Mouse (Mus musculus) left cerebral cortex, adult 8-10 months (tissue): ENCODE measurements at regions not wholly inside any gene's neighbourhood (a gene's known extent, or its start where the extent isn't known, plus 50 kb on each side); places are given as distances from the start of the nearest gene placed in this dataset.
A peak's percentile ranks its signal among the peaks of the same experiment; 100 is the strongest.

ENCODE experiments used
- DNase-seq, 2 experiments: peaks; one replicate each; pipeline ENCODE4 v3.0.0; 2022; ENCODE audit warnings: low spot score in 2 of 2

GRCm38 (mm10) chr2:34111286-34111685 lies 223.5 kb upstream of the Mvb12b start:
- no peak for DNase-seq

- no peak for DNase-seq
Measured at GRCm38 (mm10) chr2:34110582-34110981, 222.8 kb upstream of the Mvb12b start.

GRCm38 (mm10) chr2:34107566-34108303 lies 220.0 kb upstream of the Mvb12b start:
- peak in 1 of 2 experiments; percentile 18 for DNase-seq

GRCm38 (mm10) chr2:34106837-34107565 lies 219.3 kb upstream of the Mvb12b start:
- DNase-seq = no peak

- DNase-seq = no peak
Measured at GRCm38 (mm10) chr2:34106245-34106644, 218.5 kb upstream of the Mvb12b start.

- no peak for DNase-seq
Measured at GRCm38 (mm10) chr2:34105271-34106051, 217.7 kb upstream of the Mvb12b start.

- no peak for DNase-seq
Measured at GRCm38 (mm10) chr2:34098004-34098547, 210.3 kb upstream of the Mvb12b start.

- no peak for DNase-seq
Measured at GRCm38 (mm10) chr2:34096561-34096960, 208.8 kb upstream of the Mvb12b start.

GRCm38 (mm10) chr2:34088832-34089231 lies 201.1 kb upstream of the Mvb12b start:
- no peak for DNase-seq

- DNase-seq = peak in 1 of 2 experiments; percentile 36
Measured at GRCm38 (mm10) chr2:34086130-34086529, 198.4 kb upstream of the Mvb12b start.

GRCm38 (mm10) chr2:34084513-34084912 lies 196.8 kb upstream of the Mvb12b start:
- DNase-seq = peak in 1 of 2 experiments; percentile 45

- DNase-seq = no peak
Measured at GRCm38 (mm10) chr2:34082486-34082885, 194.7 kb upstream of the Mvb12b start.

GRCm38 (mm10) chr2:34080176-34080575 lies 192.4 kb upstream of the Mvb12b start:
- DNase-seq = peak in 1 of 2 experiments; percentile 14

- DNase-seq = no peak
Measured at GRCm38 (mm10) chr2:34079282-34079681, 191.5 kb upstream of the Mvb12b start.

- no peak for DNase-seq
Measured at GRCm38 (mm10) chr2:34078875-34079262, 191.1 kb upstream of the Mvb12b start.

GRCm38 (mm10) chr2:34078248-34078874 lies 190.6 kb upstream of the Mvb12b start:
- no peak for DNase-seq

GRCm38 (mm10) chr2:34076346-34076745 lies 188.6 kb upstream of the Mvb12b start:
- no peak for DNase-seq

GRCm38 (mm10) chr2:34074066-34074465 lies 186.3 kb upstream of the Mvb12b start:
- DNase-seq = no peak

- no peak for DNase-seq
Measured at GRCm38 (mm10) chr2:34065592-34065991, 177.8 kb upstream of the Mvb12b start.

- DNase-seq = no peak
Measured at GRCm38 (mm10) chr2:34065090-34065489, 177.3 kb upstream of the Mvb12b start.

GRCm38 (mm10) chr2:34056552-34056951 lies 168.8 kb upstream of the Mvb12b start:
- DNase-seq = no peak
